Mouse (Mus musculus): ENCODE measurements around the gene Rpp14. TPM values are rescaled to one million over a fixed set of nuclear protein-coding genes. Genes with fewer than 3 reads are reported as not detected.

Rpp14 gene
- polyA plus RNA-seq, 1 experiment from 2014 or later = 34.0 TPM

GRCm38 (mm10) chr14:8038150-8038549 lies 42.0 kb upstream of the Rpp14 start:
- no peak overlapping the region for H3K27ac ChIP-seq (ENCODE audit: low read depth, low read length)
- no peak overlapping the region for H3K9ac ChIP-seq (ENCODE audit: low read depth, low read length)
- TF ChIP-seq CTCF (IDR thresholded peaks at IDR 0.05; ENCODE audit: low read depth) = no peak
- no peak overlapping the region for H3K4me2 ChIP-seq (replicated peaks; ENCODE audit: low read depth)
- no peaks in the 10 kb centered on the region for H3K9me3 ChIP-seq (ENCODE audit: control insufficient read depth)
- no peak overlapping the region for H3K4me3 ChIP-seq (ENCODE audit: low read depth, low read length)
- no peak for ATAC-seq
- no peaks in the 10 kb centered on the region for H3K36me3 ChIP-seq (ENCODE audit: control insufficient read depth, insufficient read depth)
- 78% methylated on average over 5 of the region's 5 CpGs for WGBS
- no peaks in the 10 kb centered on the region for H3K27me3 ChIP-seq (replicated peaks; ENCODE audit: control insufficient read depth, insufficient read depth, low read length)
- no peaks in the 10 kb centered on the region for H3K4me1 ChIP-seq (replicated peaks; ENCODE audit: control insufficient read depth, insufficient read depth, low read length)

GRCm38 (mm10) chr14:8038791-8039448 lies 41.2 kb upstream of the Rpp14 start:
- no peak for TF ChIP-seq CTCF (IDR thresholded peaks at IDR 0.05; ENCODE audit: low read depth)
- Histone ChIP-seq H3K27me3 (replicated peaks; ENCODE audit: control insufficient read depth, insufficient read depth, low read length) (no peaks in the 10 kb centered on the region), H3K27ac (ENCODE audit: low read depth, low read length) (no peak overlapping the region), H3K9me3 (ENCODE audit: control insufficient read depth) (no peaks in the 10 kb centered on the region), H3K4me2 (replicated peaks; ENCODE audit: low read depth) (no peak overlapping the region), H3K9ac (ENCODE audit: low read depth, low read length) (no peak overlapping the region), H3K4me1 (replicated peaks; ENCODE audit: control insufficient read depth, insufficient read depth, low read length) (no peaks in the 10 kb centered on the region), H3K4me3 (ENCODE audit: low read depth, low read length) (no peak overlapping the region), H3K36me3 (ENCODE audit: control insufficient read depth, insufficient read depth) (no peaks in the 10 kb centered on the region)
- no peak for ATAC-seq
- 84% methylated on average over 7 of the region's 7 CpGs for WGBS

DNA sequence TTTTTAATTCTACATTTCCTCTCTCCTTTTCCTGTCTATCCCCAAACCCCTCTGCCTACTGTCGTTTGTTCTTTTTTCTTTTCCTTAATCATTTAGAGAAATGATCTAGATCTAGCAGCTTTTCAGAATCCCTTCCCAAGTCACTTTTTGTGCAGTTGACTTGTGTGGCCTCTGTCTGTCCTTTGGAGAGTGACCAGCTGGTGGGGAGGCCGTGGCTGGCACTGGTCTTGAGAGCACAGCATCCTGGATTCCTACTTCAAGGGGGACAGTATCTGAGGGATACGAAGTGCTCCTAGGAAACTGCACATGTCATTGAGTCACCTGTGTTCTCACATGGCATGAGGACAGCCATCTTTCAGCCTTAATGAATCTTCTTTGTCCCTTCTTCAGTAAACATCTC lies 40.0 kb upstream of the Rpp14 start:
- Histone ChIP-seq H3K9ac (ENCODE audit: low read depth, low read length) (no peak overlapping the region), H3K27ac (ENCODE audit: low read depth, low read length) (no peak overlapping the region), H3K27me3 (replicated peaks; ENCODE audit: control insufficient read depth, insufficient read depth, low read length) (no peaks in the 10 kb centered on the region), H3K9me3 (ENCODE audit: control insufficient read depth) (no peaks in the 10 kb centered on the region), H3K36me3 (ENCODE audit: control insufficient read depth, insufficient read depth) (no peaks in the 10 kb centered on the region), H3K4me1 (replicated peaks; ENCODE audit: control insufficient read depth, insufficient read depth, low read length) (no peaks in the 10 kb centered on the region), H3K4me2 (replicated peaks; ENCODE audit: low read depth) (no peak overlapping the region), H3K4me3 (ENCODE audit: low read depth, low read length) (no peak overlapping the region)
- WGBS = 84% methylated on average over 3 of the region's 3 CpGs
- TF ChIP-seq CTCF (IDR thresholded peaks at IDR 0.05; ENCODE audit: low read depth) = no peak
- ATAC-seq = no peak

- Histone ChIP-seq H3K27ac (ENCODE audit: low read depth, low read length) (no peak overlapping the region), H3K36me3 (ENCODE audit: control insufficient read depth, insufficient read depth) (no peaks in the 10 kb centered on the region; the same call in 1 of the 2 replicates), H3K9ac (ENCODE audit: low read depth, low read length) (no peak overlapping the region), H3K4me3 (ENCODE audit: low read depth, low read length) (no peak overlapping the region), H3K9me3 (ENCODE audit: control insufficient read depth) (no peaks in the 10 kb centered on the region), H3K27me3 (replicated peaks; ENCODE audit: control insufficient read depth, insufficient read depth, low read length) (no peaks in the 10 kb centered on the region), H3K4me1 (replicated peaks; ENCODE audit: control insufficient read depth, insufficient read depth, low read length) (no peaks in the 10 kb centered on the region), H3K4me2 (replicated peaks; ENCODE audit: low read depth) (no peak overlapping the region)
- WGBS = 86% methylated on average over 12 of the region's 12 CpGs
- no peak for TF ChIP-seq CTCF (IDR thresholded peaks at IDR 0.05; ENCODE audit: low read depth)
- ATAC-seq = no peak
Observed at GRCm38 (mm10) chr14:8040911-8041678, 39.1 kb upstream of the Rpp14 start.

DNA sequence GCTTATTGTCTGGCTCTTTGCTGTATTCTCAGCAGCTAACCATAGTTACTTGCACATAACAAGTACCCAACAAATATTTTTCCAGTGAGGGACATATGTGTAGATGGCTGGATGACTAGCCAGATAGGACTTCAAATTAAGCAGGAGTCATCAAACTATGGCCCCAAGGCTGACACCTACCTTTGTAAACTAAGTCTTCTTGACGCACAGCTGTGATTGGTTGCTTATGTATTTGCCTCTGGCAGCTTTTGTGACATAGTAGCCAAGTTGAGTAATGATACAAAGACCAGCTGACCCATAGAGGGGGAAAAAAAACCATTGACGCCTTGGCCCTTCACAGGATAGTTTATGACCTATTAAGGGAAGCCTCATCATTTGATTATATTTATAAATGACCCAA lies 38.0 kb upstream of the Rpp14 start:
- no peak for TF ChIP-seq CTCF (IDR thresholded peaks at IDR 0.05; ENCODE audit: low read depth)
- H3K9ac ChIP-seq (ENCODE audit: low read depth, low read length) = no peak overlapping the region
- no peaks in the 10 kb centered on the region; the same call in 1 of the 2 replicates for H3K36me3 ChIP-seq (ENCODE audit: control insufficient read depth, insufficient read depth)
- no peak overlapping the region for H3K4me3 ChIP-seq (ENCODE audit: low read depth, low read length)
- H3K27me3 ChIP-seq (replicated peaks; ENCODE audit: control insufficient read depth, insufficient read depth, low read length) = no peaks in the 10 kb centered on the region
- no peak overlapping the region for H3K4me2 ChIP-seq (replicated peaks; ENCODE audit: low read depth)
- H3K27ac ChIP-seq (ENCODE audit: low read depth, low read length) = no peak overlapping the region
- H3K9me3 ChIP-seq (ENCODE audit: control insufficient read depth) = no peaks in the 10 kb centered on the region
- no peak for ATAC-seq
- WGBS = 79% methylated on average over 2 of the region's 2 CpGs
- no peaks in the 10 kb centered on the region for H3K4me1 ChIP-seq (replicated peaks; ENCODE audit: control insufficient read depth, insufficient read depth, low read length)

- 95% methylated on average over 9 of the region's 9 CpGs for WGBS
- H3K9ac ChIP-seq (ENCODE audit: low read depth, low read length) = no peak overlapping the region
- no peak for ATAC-seq
- no peaks in the 10 kb centered on the region for H3K27me3 ChIP-seq (replicated peaks; ENCODE audit: control insufficient read depth, insufficient read depth, low read length)
- no peaks in the 10 kb centered on the region for H3K9me3 ChIP-seq (ENCODE audit: control insufficient read depth)
- no peak overlapping the region for H3K4me2 ChIP-seq (replicated peaks; ENCODE audit: low read depth)
- H3K27ac ChIP-seq (ENCODE audit: low read depth, low read length) = no peak overlapping the region
- no peaks in the 10 kb centered on the region; the same call in 1 of the 2 replicates for H3K36me3 ChIP-seq (ENCODE audit: control insufficient read depth, insufficient read depth)
- TF ChIP-seq CTCF (IDR thresholded peaks at IDR 0.05; ENCODE audit: low read depth) = no peak
- H3K4me1 ChIP-seq (replicated peaks; ENCODE audit: control insufficient read depth, insufficient read depth, low read length) = no peaks in the 10 kb centered on the region
- H3K4me3 ChIP-seq (ENCODE audit: low read depth, low read length) = no peak overlapping the region
Observed at GRCm38 (mm10) chr14:8042577-8042976, 37.6 kb upstream of the Rpp14 start.
